Mouse (Mus musculus) C2C12 (cell line): ENCODE data around the gene Sgcd. TPM values are rescaled to one million over a fixed set of nuclear protein-coding genes. Genes with fewer than 3 reads are reported as not detected.
"Not testable (repeated sequence)": the region's sequence is repeated elsewhere in the genome, so short reads cannot be mapped to it uniquely, and the experiment has no call there.

Source experiments
- H3K27me3 ChIP-seq: one replicate; pipeline ENCODE4 v1.6.1; 2011; ENCODE audit not compliant: control insufficient read depth, insufficient read depth, insufficient read length
- H3K36me3 ChIP-seq: one replicate; pipeline ENCODE4 v1.6.1; 2011; ENCODE audit not compliant: control insufficient read depth, insufficient read depth
- H3K4me3 ChIP-seq: one replicate; pipeline ENCODE4 v1.5.1; 2011; ENCODE audit warnings: mild to moderate bottlenecking, control low read depth; ENCODE audit not compliant: poor library complexity, insufficient read depth, severe bottlenecking
- H3K79me2 ChIP-seq: one replicate; pipeline ENCODE4 v1.6.1; 2011; ENCODE audit not compliant: control insufficient read depth, insufficient read depth
- H3K79me3 ChIP-seq: one replicate; pipeline ENCODE4 v1.6.1; 2011; ENCODE audit warnings: low read depth, control low read depth
- H3ac ChIP-seq: one replicate; pipeline ENCODE3; 2011; ENCODE audit warnings: low read depth; ENCODE audit not compliant: control insufficient read depth, insufficient read length
- CEBPB ChIP-seq: IDR thresholded peaks from one replicate; pipeline ENCODE4 v1.6.1; 2011; ENCODE audit warnings: low read depth, mild to moderate bottlenecking, control low read depth, moderate library complexity
- CTCF ChIP-seq: IDR thresholded peaks from one replicate; pipeline ENCODE4 v1.5.1; 2011; ENCODE audit not compliant: control insufficient read depth, insufficient read depth, insufficient read length
- FOSL1 ChIP-seq: IDR thresholded peaks from one replicate; pipeline ENCODE4 v1.8.0; 2011; ENCODE audit warnings: mild to moderate bottlenecking, low read length; ENCODE audit not compliant: poor library complexity, insufficient read depth, severe bottlenecking
- MAX ChIP-seq: IDR thresholded peaks from one replicate; pipeline ENCODE4 v1.6.1; 2011; ENCODE audit warnings: mild to moderate bottlenecking, control low read depth
- MYOD1 ChIP-seq: IDR thresholded peaks from one replicate; pipeline ENCODE4 v1.6.1; 2011; ENCODE audit warnings: low read depth; ENCODE audit not compliant: control insufficient read depth, insufficient read length
- MYOG ChIP-seq: IDR thresholded peaks from one replicate; pipeline ENCODE4 v1.6.1; 2011; ENCODE audit not compliant: control insufficient read depth, insufficient read length; ENCODE audit errors: extremely low read depth
- USF1 ChIP-seq: IDR thresholded peaks from one replicate; pipeline ENCODE4 v1.6.1; 2011; ENCODE audit warnings: low read depth, mild to moderate bottlenecking, control low read depth, moderate library complexity
- polyA plus RNA-seq: library from polyadenylated mRNA; unstranded; fragments of >200 nt; fragmentation: generic; extraction: Trizol; gene quantifications from one replicate; pipeline ENCODE4 v1.2.1, GENCODE M21; 2012; ENCODE audit warnings: missing spikeins

The Sgcd gene
- polyA plus RNA-seq, 1 experiment = 3.5 TPM

DNA sequence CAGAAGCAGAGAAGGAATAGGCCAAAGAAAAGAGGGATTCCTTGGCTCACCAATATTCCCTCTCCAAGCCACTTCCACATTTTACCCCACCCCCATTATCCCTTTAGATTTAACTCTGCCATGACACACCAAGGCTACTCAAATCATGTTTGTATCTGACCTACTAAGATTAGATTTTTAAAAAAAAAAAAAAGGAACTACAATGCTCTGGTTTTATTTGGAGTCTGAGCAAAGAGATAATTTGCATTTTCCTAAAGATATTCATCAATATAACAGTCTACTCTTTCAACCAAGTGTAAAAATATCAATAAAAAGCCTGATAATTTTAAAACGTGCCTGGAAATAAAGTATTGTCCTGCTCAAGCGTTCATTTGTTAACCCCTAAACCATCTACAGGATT lies 543.1 kb downstream of the Sgcd start:
- Histone ChIP-seq H3K79me2 (no peaks in the 10 kb centered on the region), H3ac (no peak overlapping the region), H3K4me3 (no peak overlapping the region), H3K79me3 (no peaks in the 10 kb centered on the region), H3K27me3 (no peaks in the 10 kb centered on the region), H3K36me3 (no peaks in the 10 kb centered on the region)
- TF ChIP-seq FOSL1 (no peak), MAX (no peak), USF1 (no peak), CEBPB (no peak), MYOD1 (no peak), CTCF (no peak)

DNA sequence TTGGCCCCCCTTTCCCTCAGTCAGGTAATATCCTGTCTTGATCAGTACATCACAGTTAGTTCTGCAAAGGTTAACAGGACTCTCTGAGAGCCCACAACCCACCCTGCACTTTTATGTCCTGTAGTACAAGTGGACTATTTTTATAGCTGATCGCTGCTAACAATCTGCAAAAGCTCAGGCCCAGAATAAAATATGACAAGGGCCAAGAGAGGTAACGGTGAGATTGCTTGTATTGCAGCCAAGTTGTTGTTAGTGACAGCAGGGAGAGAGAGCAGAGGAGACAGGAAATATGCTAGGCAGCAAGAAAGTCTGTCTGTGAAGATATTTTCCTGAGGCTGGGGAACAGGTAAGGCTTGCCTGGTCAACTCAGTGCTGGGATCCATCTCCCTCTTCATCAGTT lies 546.5 kb downstream of the Sgcd start:
- H3K36me3 ChIP-seq = no peaks in the 10 kb centered on the region
- H3K4me3 ChIP-seq = no peak overlapping the region
- H3K79me2 ChIP-seq = no peaks in the 10 kb centered on the region
- H3ac ChIP-seq = no peak overlapping the region
- TF ChIP-seq USF1 (no peak), CTCF (no peak), MYOG (no peak), MAX (no peak), FOSL1 (no peak), CEBPB (no peak)
- no peaks in the 10 kb centered on the region for H3K79me3 ChIP-seq
- H3K27me3 ChIP-seq = no peaks in the 10 kb centered on the region

DNA sequence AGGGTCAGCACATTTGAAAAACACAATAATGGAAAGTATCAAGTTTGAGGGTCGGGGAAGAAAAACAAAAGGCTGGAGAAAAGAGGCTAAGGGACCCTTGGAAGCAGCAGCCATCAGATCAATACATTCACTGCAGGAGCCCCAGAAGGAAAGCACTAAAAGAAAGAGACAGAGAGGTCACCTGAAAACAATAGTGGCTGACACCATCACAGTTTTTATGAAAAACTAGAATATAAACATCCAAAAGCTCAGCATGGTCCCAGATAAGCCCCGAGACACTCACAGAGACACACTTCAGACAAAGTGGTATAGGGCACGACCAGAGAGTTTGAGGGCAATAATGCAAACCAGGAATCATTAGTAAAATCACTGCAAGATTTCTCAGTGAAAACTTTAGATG lies 589.2 kb downstream of the Sgcd start:
- H3K27me3 ChIP-seq = no peaks in the 10 kb centered on the region
- H3K79me2 ChIP-seq = no peaks in the 10 kb centered on the region
- no peaks in the 10 kb centered on the region for H3K79me3 ChIP-seq
- TF ChIP-seq MYOD1 = no peak
- TF ChIP-seq FOSL1 = no peak
- no peak for TF ChIP-seq MYOG
- TF ChIP-seq USF1 = no peak
- TF ChIP-seq CTCF = no peak
- no peak for TF ChIP-seq CEBPB
- H3ac ChIP-seq = no peak overlapping the region
- H3K4me3 ChIP-seq = no peak overlapping the region
- no peaks in the 10 kb centered on the region for H3K36me3 ChIP-seq

DNA sequence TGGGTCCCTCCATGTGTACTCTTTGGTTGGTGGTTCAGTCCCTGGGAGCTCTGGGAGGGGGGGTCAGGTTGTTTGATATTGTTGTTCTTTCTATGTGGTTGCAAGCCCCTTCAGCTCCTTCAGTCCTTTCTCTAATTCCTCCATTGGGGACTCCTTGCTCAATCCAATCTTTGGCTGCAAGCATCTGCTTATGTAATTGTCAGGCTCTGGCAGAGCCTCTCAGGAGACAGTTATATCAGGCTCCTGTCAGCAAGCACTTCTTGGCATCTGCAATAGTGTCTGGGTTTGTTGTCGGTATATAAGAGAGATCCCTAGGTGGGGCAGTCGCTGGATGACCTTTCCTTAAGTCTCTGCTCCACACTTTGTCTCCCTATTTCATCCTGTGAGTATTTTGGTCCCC lies 598.0 kb downstream of the Sgcd start:
- H3ac ChIP-seq, H3K79me2 ChIP-seq, H3K79me3 ChIP-seq, H3K4me3 ChIP-seq, H3K36me3 ChIP-seq, H3K27me3 ChIP-seq: not testable (repeated sequence)

DNA sequence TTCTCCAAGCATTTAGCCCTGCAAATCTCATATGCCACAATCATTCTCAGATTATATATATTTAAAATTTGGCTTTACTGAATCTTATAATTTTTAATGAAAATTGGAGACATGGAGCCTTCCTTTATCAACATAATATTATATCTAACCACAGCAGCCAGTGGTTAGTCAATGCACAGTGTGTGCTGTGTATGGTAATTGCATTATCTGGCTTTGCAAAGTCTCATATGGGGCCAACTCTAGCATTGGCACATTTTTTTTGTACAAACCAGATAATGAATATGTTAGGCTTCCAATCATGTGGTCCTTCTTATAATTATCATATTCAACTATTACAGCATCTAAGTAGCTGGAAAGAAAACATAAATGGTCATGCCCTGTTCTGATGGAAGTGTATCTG lies 599.4 kb downstream of the Sgcd start:
- Histone ChIP-seq H3K27me3 (no peaks in the 10 kb centered on the region), H3ac (no peak overlapping the region), H3K79me3 (no peaks in the 10 kb centered on the region), H3K4me3 (no peak overlapping the region), H3K79me2 (no peaks in the 10 kb centered on the region), H3K36me3 (no peaks in the 10 kb centered on the region)
- TF ChIP-seq FOSL1 (no peak), CEBPB (no peak), MYOG (no peak), MAX (no peak), USF1 (no peak), MYOD1 (no peak), CTCF (no peak)

DNA sequence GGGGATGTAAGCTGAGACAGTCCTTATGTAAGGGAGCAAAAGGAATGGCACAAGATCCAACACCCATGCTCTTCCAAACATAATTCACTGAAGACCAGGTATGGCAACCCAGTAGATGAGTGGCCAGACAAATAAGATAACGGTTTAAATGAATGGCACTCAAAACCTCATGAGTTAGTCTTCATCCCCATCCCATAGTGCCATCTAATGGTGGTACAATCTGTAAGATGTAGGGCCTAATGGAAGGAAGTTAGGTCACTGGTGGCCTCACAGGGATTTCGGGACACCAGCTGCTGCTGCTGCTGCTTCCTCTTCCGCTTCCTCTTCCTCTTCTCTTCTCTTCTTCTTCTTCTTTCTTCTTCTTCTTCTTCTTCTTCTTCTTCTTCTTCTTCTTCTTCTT lies 601.0 kb downstream of the Sgcd start:
- Histone ChIP-seq H3K79me3 (no peaks in the 10 kb centered on the region), H3K79me2 (no peaks in the 10 kb centered on the region), H3ac (no peak overlapping the region), H3K4me3 (no peak overlapping the region), H3K27me3 (no peaks in the 10 kb centered on the region), H3K36me3 (no peaks in the 10 kb centered on the region)
- TF ChIP-seq CTCF (peak; percentile 35), CEBPB (no peak), MYOG (no peak), USF1 (no peak), FOSL1 (no peak), MAX (no peak), MYOD1 (no peak)
